Mouse (Mus musculus) cerebellum, adult 2 months (tissue): ENCODE measurements around the gene Dusp6.

Experiments
- CTCF ChIP-seq: fragments of 200-500 bp; IDR thresholded peaks from 2 replicates; pipeline ENCODE4 v1.5.1; 2011; ENCODE audit warnings: low read depth, mild to moderate bottlenecking, control low read depth, low read length, moderate library complexity, borderline replicate concordance; ENCODE audit not compliant: insufficient read depth
- POLR2A ChIP-seq: fragments of 200-500 bp; IDR thresholded peaks from 2 replicates; pipeline ENCODE4 v1.6.1; 2011; ENCODE audit warnings: low read length, control low read depth, borderline replicate concordance; ENCODE audit not compliant: insufficient read depth

DNA sequence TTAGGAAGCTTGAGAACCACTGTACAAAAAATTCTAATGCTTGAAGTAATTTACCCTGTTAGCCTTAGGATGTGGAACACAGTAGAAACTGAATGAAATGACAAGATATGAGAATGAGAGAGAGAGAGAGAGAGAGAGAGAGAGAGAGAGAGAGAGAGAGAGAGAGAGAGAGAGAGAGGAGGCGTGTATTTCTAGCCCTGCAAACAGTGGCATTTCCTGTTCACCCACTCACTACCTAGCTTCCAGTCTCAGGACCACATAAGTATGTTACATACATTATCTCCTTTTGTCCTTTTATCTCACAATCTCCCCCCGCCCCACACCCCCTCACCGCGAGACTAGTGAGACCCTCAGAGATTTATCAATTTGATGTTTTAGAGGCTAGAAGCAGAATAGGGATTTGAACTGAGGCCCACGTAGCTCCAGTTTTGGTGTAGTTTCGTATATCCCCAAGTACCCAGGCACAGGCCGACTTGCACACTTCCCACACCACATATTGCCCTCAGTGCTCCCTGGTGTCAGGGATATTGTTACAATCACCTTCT, 21.7 kb upstream of the Dusp6 start:
- TF ChIP-seq CTCF = no peak
- no peak for TF ChIP-seq POLR2A
